In genomic region chr7:27627707-27628106, GRCm38 (mm10) we compare ENCODE assay signal across 15 mouse cellular contexts. TPM values are rescaled to one million over a fixed set of nuclear protein-coding genes. Genes with fewer than 3 reads are reported as not detected.
"Had no signal": no experiment of that assay in that cellular context is flagged by ENCODE, and none has a peak within 500 bp of the region (broad histone marks: within the 10 kb centered on the region; RNA-seq: fewer than 3 reads in every experiment).

No protein-coding gene starts in this region.

- H3K4me2 ChIP-seq: kidney, embryonic 15.5 days; liver, embryonic 13.5 days; lung, embryonic 15.5 days; midbrain, embryonic 12.5 days; neural tube, embryonic 15.5 days had no signal

- DNase-seq: kidney, adult 2 months; kidney, postnatal 25 days; liver; liver, embryonic 13.5 days; liver, postnatal 0 days; right cerebral cortex, adult 18-20 months; right cerebral cortex, postnatal 25 days; thymus, postnatal 36 days had no signal

- ATAC-seq: liver, postnatal 0 days had no signal

- H3K4me3 ChIP-seq: kidney, embryonic 15.5 days; liver, embryonic 13.5 days; lung, embryonic 15.5 days; midbrain, embryonic 12.5 days; myocyte; neural tube, embryonic 15.5 days had no signal

- H3K4me1 ChIP-seq: kidney, embryonic 15.5 days; liver, embryonic 13.5 days; lung, embryonic 15.5 days; midbrain, embryonic 12.5 days; neural tube, embryonic 15.5 days had no signal

- H3K27ac ChIP-seq: kidney, embryonic 15.5 days; liver, embryonic 13.5 days; lung, embryonic 15.5 days; midbrain, embryonic 12.5 days; neural tube, embryonic 15.5 days had no signal

- H3K9ac ChIP-seq: kidney, embryonic 15.5 days; liver, embryonic 13.5 days; liver, postnatal 0 days; lung, embryonic 15.5 days; midbrain, embryonic 12.5 days; neural tube, embryonic 15.5 days had no signal

- H3K27me3 ChIP-seq: kidney, embryonic 15.5 days; liver, embryonic 13.5 days; lung, embryonic 15.5 days; midbrain, embryonic 12.5 days; neural tube, embryonic 15.5 days had no signal

- H3K9me3 ChIP-seq: kidney, embryonic 15.5 days; liver, embryonic 13.5 days; lung, embryonic 15.5 days; midbrain, embryonic 12.5 days; neural tube, embryonic 15.5 days had no signal

RNA-seq across cellular contexts. Expression of gene Ttc9b, which starts 26.0 kb away (rescaled TPM):
- total RNA-seq: megakaryocyte-erythroid progenitor cell, adult 5-6 weeks had no signal
- polyA plus RNA-seq: kidney, adult 2 months; liver, postnatal 0 days; thymus, postnatal 0 days had no signal
